Mouse (Mus musculus): Measurements from ENCODE around the gene Als2cr12.
"Not testable (repeated sequence)": the region's sequence is repeated elsewhere in the genome, so short reads cannot be mapped to it uniquely, and the experiment has no call there.

Gene Als2cr12

GRCm38 (mm10) chr1:58690006-58690744 is 5.6 kb downstream of the Als2cr12 start:
- no peak for DNase-seq (ENCODE audit: low read depth, low spot score)

GRCm38 (mm10) chr1:58689426-58689825 is 6.4 kb downstream of the Als2cr12 start:
- no peak for DNase-seq (ENCODE audit: low read depth, low spot score)

GRCm38 (mm10) chr1:58678412-58678811 is 17.4 kb downstream of the Als2cr12 start:
- DNase-seq (ENCODE audit: low read depth, low spot score): not testable (repeated sequence)

- DNase-seq (ENCODE audit: low read depth, low spot score): peak; percentile 27
These were observed 18.2 kb downstream of the Als2cr12 start for GRCm38 (mm10) chr1:58677575-58677974.

- DNase-seq (ENCODE audit: low read depth, low spot score): no peak
These were observed 20.8 kb downstream of the Als2cr12 start for GRCm38 (mm10) chr1:58675011-58675410.

GRCm38 (mm10) chr1:58672116-58672515 is 23.7 kb downstream of the Als2cr12 start:
- DNase-seq (ENCODE audit: low read depth, low spot score): no peak

- not testable (repeated sequence) for DNase-seq (ENCODE audit: low read depth, low spot score)
These were observed 26.2 kb downstream of the Als2cr12 start for GRCm38 (mm10) chr1:58669635-58670034.

GRCm38 (mm10) chr1:58668191-58668590 is 27.6 kb downstream of the Als2cr12 start:
- DNase-seq (ENCODE audit: low read depth, low spot score): no peak

GRCm38 (mm10) chr1:58663365-58663764 is 32.4 kb downstream of the Als2cr12 start:
- not testable (repeated sequence) for DNase-seq (ENCODE audit: low read depth, low spot score)

- DNase-seq (ENCODE audit: low read depth, low spot score): not testable (repeated sequence)
These were observed 33.1 kb downstream of the Als2cr12 start for GRCm38 (mm10) chr1:58662671-58663070.

- DNase-seq (ENCODE audit: low read depth, low spot score): peak; percentile 24
These were observed 43.0 kb downstream of the Als2cr12 start for GRCm38 (mm10) chr1:58652480-58653403.

GRCm38 (mm10) chr1:58651571-58652456 is 44.0 kb downstream of the Als2cr12 start:
- DNase-seq (ENCODE audit: low read depth, low spot score): not testable (repeated sequence)

GRCm38 (mm10) chr1:58628847-58629246 is 66.9 kb downstream of the Als2cr12 start:
- DNase-seq (ENCODE audit: low read depth, low spot score): not testable (repeated sequence)

GRCm38 (mm10) chr1:58621996-58622748 is 73.6 kb downstream of the Als2cr12 start:
- no peak for DNase-seq (ENCODE audit: low read depth, low spot score)

- no peak for DNase-seq (ENCODE audit: low read depth, low spot score)
These were observed 74.5 kb downstream of the Als2cr12 start for GRCm38 (mm10) chr1:58621251-58621650.

GRCm38 (mm10) chr1:58618766-58619165 is 77.0 kb downstream of the Als2cr12 start:
- DNase-seq (ENCODE audit: low read depth, low spot score): no peak

- no peak for DNase-seq (ENCODE audit: low read depth, low spot score)
These were observed 77.7 kb downstream of the Als2cr12 start for GRCm38 (mm10) chr1:58617978-58618668.

- no peak for DNase-seq (ENCODE audit: low read depth, low spot score)
These were observed 78.7 kb downstream of the Als2cr12 start for GRCm38 (mm10) chr1:58617076-58617475.

GRCm38 (mm10) chr1:58616176-58616575 is 79.6 kb downstream of the Als2cr12 start:
- no peak for DNase-seq (ENCODE audit: low read depth, low spot score)

- DNase-seq (ENCODE audit: low read depth, low spot score): no peak
These were observed 80.6 kb downstream of the Als2cr12 start for GRCm38 (mm10) chr1:58615146-58615545.

All from embryo, embryonic 11.5 days (tissue).